Comparison of ENCODE assay signal across 16 mouse cellular contexts in the genomic region with DNA sequence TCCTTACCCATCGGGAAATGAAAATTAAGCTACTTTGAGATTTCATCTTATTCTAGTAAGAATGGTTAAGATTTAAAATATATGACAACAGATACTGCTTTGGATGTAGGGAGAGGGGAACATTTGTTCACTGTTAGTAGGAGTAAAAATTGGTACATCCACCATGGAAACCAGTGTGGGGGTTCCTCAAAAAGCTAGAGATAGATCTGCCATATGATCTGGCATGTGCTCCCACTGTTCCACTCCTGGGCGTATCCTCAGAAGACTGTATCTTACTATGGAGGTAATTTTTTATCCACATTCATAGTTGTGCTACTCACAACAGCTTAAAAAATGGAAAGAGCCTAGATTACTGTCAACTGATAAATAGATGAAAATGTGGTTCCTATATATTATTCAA.
"Had no signal": no experiment of that assay in that cellular context is flagged by ENCODE, and none has a peak within 500 bp of the region (broad histone marks: within the 10 kb centered on the region; RNA-seq: fewer than 3 reads in every experiment).

No protein-coding gene starts in this region.

- H3K27ac ChIP-seq: kidney, postnatal 0 days; limb, embryonic 10.5 days; liver, embryonic 15.5 days; midbrain, embryonic 10.5 days; neural tube, embryonic 15.5 days had no signal

- H3K4me3 ChIP-seq: limb, embryonic 10.5 days; liver, embryonic 15.5 days; midbrain, embryonic 10.5 days; myocyte; neural tube, embryonic 15.5 days had no signal

- DNase-seq: kidney, adult 11 months; kidney, adult 9 months; kidney, postnatal 36 days; lung, embryonic 14.5 days; lung, postnatal 10 days; lung, postnatal 4 days; midbrain, embryonic 14.5 days; spleen, adult 18-20 months; thymus, adult 2 months; thymus, postnatal 25 days had no signal
